Mouse (Mus musculus): Measurements from ENCODE around the gene Prss57. TPM values are rescaled to one million over a fixed set of nuclear protein-coding genes. Genes with fewer than 3 reads are reported as not detected.

The Prss57 gene
- total and polyA plus RNA-seq, 3 experiments: 0.50 to 0.70 TPM; not detected in 1

DNA sequence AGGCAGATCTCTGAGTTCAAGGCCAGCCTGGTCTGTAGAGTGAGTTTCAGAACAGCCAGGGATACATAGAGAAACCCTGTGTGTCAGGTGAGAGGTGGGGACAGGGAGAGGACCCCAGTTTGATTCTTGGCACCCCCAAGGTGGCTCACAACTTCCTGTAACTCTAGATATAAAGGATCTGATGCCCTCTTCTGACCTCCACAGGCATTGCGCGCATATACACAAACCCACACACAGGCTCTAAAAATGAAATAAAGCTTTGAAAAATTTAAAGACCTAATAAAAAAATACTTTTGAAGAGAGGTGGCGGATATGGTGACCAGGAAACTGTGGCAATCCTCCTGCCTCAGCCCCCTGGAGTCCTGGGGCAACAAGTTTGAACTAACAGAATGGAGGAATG lies 5.1 kb upstream of the Prss57 start:
- Histone ChIP-seq H3K9me3 (replicated peaks; ENCODE audit: insufficient read depth, low read length) (no peaks in the 10 kb centered on the region), H3K36me3 (ENCODE audit: control insufficient read depth in 1 of 2, insufficient read depth in 2 of 2, low read length in 2 of 2) (peaks cover 0 to 13% of the 10 kb centered on the region in 2 experiments; a peak in 2 of 4 replicates), H3K27me3 (ENCODE audit: control insufficient read depth in 1 of 2, insufficient read depth in 2 of 2, low read length in 2 of 2) (no peaks in the 10 kb centered on the region), H3K4me1 (ENCODE audit: control insufficient read depth in 1 of 2, insufficient read depth in 2 of 2, low read length in 2 of 2) (peaks cover 10 to 26% of the 10 kb centered on the region in 2 experiments), H3K4me3 (ENCODE audit: control insufficient read depth in 1 of 2, insufficient read depth in 1 of 2, low read depth in 2 of 2, low read length in 2 of 2) (no peak overlapping the region), H3K27ac (ENCODE audit: control insufficient read depth, low read depth, low read length) (no peak overlapping the region), H3K79me2 (ENCODE audit: control insufficient read depth, insufficient read depth, low read length, poor library complexity) (no peaks in the 10 kb centered on the region), H3K9ac (ENCODE audit: control insufficient read depth, low read depth, low read length, poor library complexity, severe bottlenecking) (no peak overlapping the region)
- TF ChIP-seq MAX (IDR thresholded peaks at IDR 0.05; ENCODE audit: low read length) (no peak), ZC3H11A (IDR thresholded peaks at IDR 0.05; ENCODE audit: low read depth, low read length) (no peak), CTCF (IDR thresholded peaks at IDR 0.05 in 2 of 3, conservative IDR thresholded peaks at IDR 0.05 in 1 of 3; ENCODE audit: control insufficient read depth in 1 of 3, insufficient read depth in 1 of 3, low read depth in 2 of 3, low read length in 3 of 3, poor library complexity in 1 of 3, severe bottlenecking in 1 of 3) (peak in 2 of 3 experiments; percentile 21 to 30; a peak in 4 of 6 replicates)
- peak; percentile 49 for DNase-seq (ENCODE audit: low read depth, low spot score)

DNA sequence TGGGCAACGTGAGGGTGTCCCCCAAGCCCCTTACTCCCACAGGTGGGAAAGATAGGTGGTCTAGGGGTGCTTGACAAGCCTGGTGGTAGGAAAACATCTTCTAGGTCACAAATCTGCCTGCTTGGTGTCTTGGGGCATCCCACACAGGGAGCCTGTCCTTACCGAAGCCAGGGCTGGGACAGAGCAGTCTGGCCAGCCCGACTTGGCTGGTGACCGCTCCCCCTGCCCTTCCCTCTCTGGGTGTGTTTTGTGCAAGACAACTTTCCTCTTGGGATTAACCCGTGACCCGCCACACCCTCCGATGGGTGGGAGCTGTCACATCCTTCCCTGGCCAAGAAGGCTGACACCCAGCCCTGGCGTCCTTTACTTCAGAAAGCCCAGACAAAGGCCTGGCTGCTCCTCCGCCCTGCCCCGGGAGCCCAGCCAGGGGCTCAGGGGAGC lies 3.8 kb upstream of the Prss57 start:
- DNase-seq (ENCODE audit: low read depth, low spot score): no peak

GRCm38 (mm10) chr10:79793738-79794490 lies 3.2 kb upstream of the Prss57 start:
- TF ChIP-seq CHD2 (IDR thresholded peaks at IDR 0.05; ENCODE audit: low read length) (no peak), SIN3A (IDR thresholded peaks at IDR 0.05; ENCODE audit: low read length) (0 out of 2 replicates have a peak, but pooled peaks have one; percentile 8)
- no peaks in the 10 kb centered on the region for H3K79me2 ChIP-seq (ENCODE audit: control insufficient read depth, insufficient read depth, low read length, poor library complexity)
- H3K27me3 ChIP-seq (ENCODE audit: control insufficient read depth in 1 of 2, insufficient read depth in 2 of 2, low read length in 2 of 2): no peaks in the 10 kb centered on the region
- peak overlapping the region; percentile 64 to 65 for H3K4me3 ChIP-seq (ENCODE audit: control insufficient read depth in 1 of 2, insufficient read depth in 1 of 2, low read depth in 2 of 2, low read length in 2 of 2)
- no peak for DNase-seq (ENCODE audit: low read depth, low spot score)
- H3K9me3 ChIP-seq (replicated peaks; ENCODE audit: insufficient read depth, low read length): no peaks in the 10 kb centered on the region
- H3K9ac ChIP-seq (ENCODE audit: control insufficient read depth, low read depth, low read length, poor library complexity, severe bottlenecking): peak overlapping the region; percentile 82
- peaks cover 5 to 27% of the 10 kb centered on the region in 2 experiments for H3K4me1 ChIP-seq (ENCODE audit: control insufficient read depth in 1 of 2, insufficient read depth in 2 of 2, low read length in 2 of 2)
- no peak overlapping the region for H3K27ac ChIP-seq (ENCODE audit: control insufficient read depth, low read depth, low read length)
- H3K36me3 ChIP-seq (ENCODE audit: control insufficient read depth in 1 of 2, insufficient read depth in 2 of 2, low read length in 2 of 2): peaks cover 0 to 10% of the 10 kb centered on the region in 2 experiments; a peak in 2 of 4 replicates

More for the DNA sequence above, 3.8 kb upstream of the Prss57 start:
- no peak for TF ChIP-seq ZMIZ1 (IDR thresholded peaks at IDR 0.05; ENCODE audit: low read depth, low read length)
- TF ChIP-seq USF1 (IDR thresholded peaks at IDR 0.05; ENCODE audit: low read depth, low read length): no peak
- no peak for TF ChIP-seq RAD21 (IDR thresholded peaks at IDR 0.05; ENCODE audit: low read depth, low read length)
- TF ChIP-seq TAL1 (IDR thresholded peaks at IDR 0.05; ENCODE audit: low read length): no peak
- Histone ChIP-seq H3K9me3 (replicated peaks; ENCODE audit: insufficient read depth, low read length) (no peaks in the 10 kb centered on the region), H3K36me3 (ENCODE audit: control insufficient read depth in 1 of 2, insufficient read depth in 2 of 2, low read length in 2 of 2) (peaks cover 0 to 13% of the 10 kb centered on the region in 2 experiments; a peak in 2 of 4 replicates), H3K27ac (ENCODE audit: control insufficient read depth, low read depth, low read length) (no peak overlapping the region), H3K9ac (ENCODE audit: control insufficient read depth, low read depth, low read length, poor library complexity, severe bottlenecking) (no peak overlapping the region), H3K27me3 (ENCODE audit: control insufficient read depth in 1 of 2, insufficient read depth in 2 of 2, low read length in 2 of 2) (no peaks in the 10 kb centered on the region), H3K79me2 (ENCODE audit: control insufficient read depth, insufficient read depth, low read length, poor library complexity) (no peaks in the 10 kb centered on the region), H3K4me1 (ENCODE audit: control insufficient read depth in 1 of 2, insufficient read depth in 2 of 2, low read length in 2 of 2) (peaks cover 10 to 26% of the 10 kb centered on the region in 2 experiments), H3K4me3 (ENCODE audit: control insufficient read depth in 1 of 2, insufficient read depth in 1 of 2, low read depth in 2 of 2, low read length in 2 of 2) (no peak overlapping the region)

All from MEL (cell line).